Mouse (Mus musculus) liver, embryonic 13.5 days (tissue): Measurements from ENCODE around the gene Slc25a19. TPM values are rescaled to one million over a fixed set of nuclear protein-coding genes. Genes with fewer than 3 reads are reported as not detected.
A peak's percentile ranks its signal among the peaks of the same experiment; 100 is the strongest.

Experiments
- ATAC-seq: fragments of 200-750 bp; cut with Nextera tagmentation; 2 replicates; pipeline ENCODE4 v1.8.0; 2017; ENCODE audit warnings: low read depth, mild to moderate bottlenecking, moderate number of reproducible peaks, moderate library complexity
- DNase-seq: peaks from one replicate; pipeline ENCODE4 v3.0.0; 2022
- H3K27ac ChIP-seq: fragments of 300-500 bp; sonication (generic); 2 replicates; pipeline ENCODE4 v1.5.1; 2015; ENCODE audit warnings: moderate library complexity, mild to moderate bottlenecking, inconsistent platforms
- H3K27me3 ChIP-seq: fragments of 300-500 bp; sonication (generic); 2 replicates; pipeline ENCODE4 v1.6.1; 2015; ENCODE audit warnings: mild to moderate bottlenecking, inconsistent platforms
- H3K36me3 ChIP-seq: fragments of 300-500 bp; sonication (generic); 2 replicates; pipeline ENCODE4 v1.6.1; 2015; ENCODE audit warnings: mild to moderate bottlenecking, inconsistent platforms
- H3K4me1 ChIP-seq: fragments of 300-500 bp; sonication (generic); replicated peaks from 2 replicates; pipeline ENCODE4 v1.6.1; 2015; ENCODE audit warnings: inconsistent platforms
- H3K4me2 ChIP-seq: fragments of 300-500 bp; sonication (generic); 2 replicates; pipeline ENCODE4 v1.6.1; 2015; ENCODE audit warnings: inconsistent platforms, mild to moderate bottlenecking, moderate library complexity
- H3K4me3 ChIP-seq: fragments of 300-500 bp; sonication (generic); replicated peaks from 2 replicates; pipeline ENCODE4 v1.5.1; 2015; ENCODE audit warnings: mild to moderate bottlenecking, inconsistent platforms
- H3K9ac ChIP-seq: fragments of 300-500 bp; sonication (generic); 2 replicates; pipeline ENCODE4 v1.6.1; 2015; ENCODE audit warnings: mild to moderate bottlenecking, inconsistent platforms
- H3K9me3 ChIP-seq: fragments of 300-500 bp; sonication (generic); replicated peaks from 2 replicates; pipeline ENCODE4 v1.6.1; 2016; ENCODE audit warnings: inconsistent platforms
- WGBS: fragments of 180-500 bp; shearing (Covaris S2); methylation state at CpG from one replicate; pipeline ENCODE4 v1.1.7; 2015; ENCODE audit not compliant: insufficient replicate concordance; 5-methylcytosine and 5-hydroxymethylcytosine counted together
- polyA plus RNA-seq: library from polyadenylated mRNA; unstranded; fragments of >200 nt; fragmentation: Nextera tagmentation; extraction: Ambion mirVana; gene quantifications from 2 replicates; pipeline ENCODE4 v1.2.1, GENCODE M21; 2015

The Slc25a19 gene
- polyA plus RNA-seq, 1 experiment from 2014 or later: 12.2 TPM

- H3K9ac ChIP-seq: no peak overlapping the region
Observed at GRCm38 (mm10) chr11:115615875-115616274, 12.2 kb downstream of the Slc25a19 start.

GRCm38 (mm10) chr11:115615108-115615825 lies 12.8 kb downstream of the Slc25a19 start:
- H3K4me2 ChIP-seq: no peak overlapping the region
- H3K9ac ChIP-seq: no peak overlapping the region
- H3K4me3 ChIP-seq: no peak overlapping the region
- WGBS: 78% methylated on average over 15 of the region's 15 CpGs
- H3K9me3 ChIP-seq: no peaks in the 10 kb centered on the region
- no peaks in the 10 kb centered on the region for H3K27me3 ChIP-seq
- peaks cover 51% of the 10 kb centered on the region for H3K4me1 ChIP-seq
- peaks cover 42% of the 10 kb centered on the region for H3K36me3 ChIP-seq
- DNase-seq: no peak
- H3K27ac ChIP-seq: no peak overlapping the region
- no peak for ATAC-seq

More at GRCm38 (mm10) chr11:115615875-115616274, 12.2 kb downstream of the Slc25a19 start:
- ATAC-seq (no peak), DNase-seq (no peak)
- no peaks in the 10 kb centered on the region for H3K27me3 ChIP-seq
- no peak overlapping the region for H3K4me3 ChIP-seq
- no peak overlapping the region for H3K27ac ChIP-seq
- peaks cover 47% of the 10 kb centered on the region for H3K36me3 ChIP-seq
- no peak overlapping the region for H3K4me2 ChIP-seq
- H3K9me3 ChIP-seq: no peaks in the 10 kb centered on the region
- peaks cover 46% of the 10 kb centered on the region for H3K4me1 ChIP-seq
- 84% methylated on average over 6 of the region's 6 CpGs for WGBS

- Histone ChIP-seq H3K27me3 (no peaks in the 10 kb centered on the region), H3K4me3 (no peak overlapping the region), H3K4me1 (peaks cover 54% of the 10 kb centered on the region), H3K9me3 (no peaks in the 10 kb centered on the region), H3K36me3 (peaks cover 42% of the 10 kb centered on the region), H3K27ac (peak overlapping the region; percentile 98; the same call in 1 of the 2 replicates), H3K4me2 (no peak overlapping the region), H3K9ac (no peak overlapping the region)
- ATAC-seq (no peak), DNase-seq (no peak)
- 74% methylated on average over 10 of the region's 10 CpGs for WGBS
Observed at GRCm38 (mm10) chr11:115614346-115615107, 13.6 kb downstream of the Slc25a19 start.

GRCm38 (mm10) chr11:115613138-115613945 lies 14.8 kb downstream of the Slc25a19 start:
- H3K4me2 ChIP-seq: peak overlapping the region; percentile 93
- peak; percentile 25; the same call in 1 of the 2 replicates for ATAC-seq
- DNase-seq: peak; percentile 27
- no peaks in the 10 kb centered on the region for H3K27me3 ChIP-seq
- peaks cover 43% of the 10 kb centered on the region for H3K36me3 ChIP-seq
- H3K4me1 ChIP-seq: peaks cover 54% of the 10 kb centered on the region
- peak overlapping the region; percentile 77 for H3K4me3 ChIP-seq
- H3K27ac ChIP-seq: peak overlapping the region; percentile 98
- H3K9me3 ChIP-seq: no peaks in the 10 kb centered on the region
- whole genome bisulfite sequencing: under 1% methylated on average over 16 of the region's 16 CpGs
- H3K9ac ChIP-seq: peak overlapping the region; percentile 90

- Histone ChIP-seq H3K4me2 (peak within 1 kb of the TSS; percentile 93), H3K36me3 (peaks cover 47% of the 10 kb centered on the region), H3K9ac (peak within 1 kb of the TSS; percentile 90), H3K27ac (peak within 1 kb of the TSS; percentile 98), H3K9me3 (no peaks in the 10 kb centered on the region), H3K4me1 (peaks cover 49% of the 10 kb centered on the region), H3K4me3 (peak within 1 kb of the TSS; percentile 77), H3K27me3 (no peaks in the 10 kb centered on the region)
- DNase-seq (peak; percentile 94), ATAC-seq (peak; percentile 86)
- WGBS: under 1% methylated on average over 79 of the region's 80 CpGs
Observed at GRCm38 (mm10) chr11:115612410-115613137, 15.5 kb downstream of the Slc25a19 start, which contains the start of gene Mif4gd. Mif4gd (minus strand) TSS chr11:115612969.

GRCm38 (mm10) chr11:115612059-115612409 lies 16.1 kb downstream of the Slc25a19 start:
- Histone ChIP-seq H3K4me1 (peaks cover 45% of the 10 kb centered on the region), H3K27me3 (no peaks in the 10 kb centered on the region), H3K27ac (peak overlapping the region; percentile 98), H3K9me3 (no peaks in the 10 kb centered on the region), H3K9ac (peak overlapping the region; percentile 90), H3K4me2 (peak overlapping the region; percentile 93), H3K36me3 (peaks cover 47% of the 10 kb centered on the region), H3K4me3 (peak overlapping the region; percentile 77)
- WGBS: under 1% methylated on average over 13 of the region's 13 CpGs
- no peak for DNase-seq
- ATAC-seq: peak; percentile 26

GRCm38 (mm10) chr11:115611173-115611572 lies 16.9 kb downstream of the Slc25a19 start:
- no peak for DNase-seq
- Histone ChIP-seq H3K36me3 (peaks cover 55% of the 10 kb centered on the region), H3K27me3 (no peaks in the 10 kb centered on the region), H3K4me2 (peak overlapping the region; percentile 93), H3K27ac (0 out of 2 replicates have a peak overlapping the region, but pooled peaks have one; percentile 98), H3K9me3 (no peaks in the 10 kb centered on the region), H3K4me3 (peak overlapping the region; percentile 77), H3K4me1 (peaks cover 45% of the 10 kb centered on the region), H3K9ac (peak overlapping the region; percentile 90; the same call in 1 of the 2 replicates)
- 80% methylated on average over 6 of the region's 6 CpGs for WGBS
- no peak for ATAC-seq

GRCm38 (mm10) chr11:115609576-115609975 lies 18.5 kb downstream of the Slc25a19 start:
- WGBS: 62% methylated on average over 3 of the region's 3 CpGs

GRCm38 (mm10) chr11:115608421-115609399 lies 19.4 kb downstream of the Slc25a19 start:
- H3K9me3 ChIP-seq: no peaks in the 10 kb centered on the region
- no peak overlapping the region for H3K27ac ChIP-seq
- H3K4me3 ChIP-seq: no peak overlapping the region
- DNase-seq: no peak
- no peaks in the 10 kb centered on the region for H3K27me3 ChIP-seq
- peaks cover 47% of the 10 kb centered on the region for H3K4me1 ChIP-seq
- H3K4me2 ChIP-seq: no peak overlapping the region
- H3K36me3 ChIP-seq: peaks cover 53% of the 10 kb centered on the region
- no peak overlapping the region for H3K9ac ChIP-seq
- ATAC-seq: no peak
- WGBS: 84% methylated on average over 23 of the region's 23 CpGs

More at GRCm38 (mm10) chr11:115609576-115609975, 18.5 kb downstream of the Slc25a19 start:
- Histone ChIP-seq H3K4me3 (no peak overlapping the region), H3K4me2 (no peak overlapping the region), H3K9me3 (no peaks in the 10 kb centered on the region), H3K4me1 (peaks cover 54% of the 10 kb centered on the region), H3K27me3 (no peaks in the 10 kb centered on the region), H3K36me3 (peaks cover 58% of the 10 kb centered on the region), H3K9ac (no peak overlapping the region), H3K27ac (no peak overlapping the region)
- ATAC-seq (no peak), DNase-seq (no peak)
